Comparison of ENCODE assay signal across 14 mouse cellular contexts in genomic region chr1:75040429-75040828, GRCm38 (mm10).
DNase-seq lines count a peak whose midpoint lies in the region; ATAC-seq and TF ChIP-seq lines count a peak whose summit lies in the region.
"Had no signal": no experiment of that assay in that cellular context is flagged by ENCODE, and none has a peak within 500 bp of the region (broad histone marks: within the 10 kb centered on the region; RNA-seq: fewer than 3 reads in every experiment).

No protein-coding gene starts in this region.

- peak; percentile 46; the same call in 1 of the 2 replicates for ATAC-seq in lung, embryonic 15.5 days (ENCODE audit: borderline replicate concordance, extremely low read depth, low FRiP score, low TSS enrichment)
- no peak for ATAC-seq in embryonic facial prominence, embryonic 11.5 days (replicated peaks; ENCODE audit: insufficient number of reproducible peaks, low FRiP score, low TSS enrichment, low read depth)
- no peak for ATAC-seq in kidney, embryonic 15.5 days (replicated peaks; ENCODE audit: low FRiP score)
- ATAC-seq: liver, embryonic 12.5 days; midbrain, embryonic 15.5 days had no signal

- WGBS in lung, embryonic 15.5 days, result 28% methylated on average over 7 of the region's 7 CpGs
- 27% methylated on average over 7 of the region's 7 CpGs for WGBS in embryonic facial prominence, embryonic 11.5 days
- WGBS in kidney, embryonic 15.5 days, result 36% methylated on average over 7 of the region's 7 CpGs

- TF ChIP-seq POLR2A in myocyte (IDR thresholded peaks at IDR 0.05; ENCODE audit: insufficient read length, low read depth), result no peak

- no peak overlapping the region for H3K9ac ChIP-seq in lung, embryonic 15.5 days
- no peak overlapping the region for H3K9ac ChIP-seq in embryonic facial prominence, embryonic 11.5 days (replicated peaks; ENCODE audit: low read length)
- no peak overlapping the region for H3K9ac ChIP-seq in kidney, embryonic 15.5 days
- H3K9ac ChIP-seq: liver, embryonic 12.5 days; midbrain, embryonic 15.5 days had no signal

- no peaks in the 10 kb centered on the region for H3K9me3 ChIP-seq in lung, embryonic 15.5 days
- H3K9me3 ChIP-seq in embryonic facial prominence, embryonic 11.5 days (replicated peaks; ENCODE audit: control insufficient read depth, low read length), result no peaks in the 10 kb centered on the region
- H3K9me3 ChIP-seq in kidney, embryonic 15.5 days (replicated peaks), result no peaks in the 10 kb centered on the region
- H3K9me3 ChIP-seq: liver, embryonic 12.5 days; midbrain, embryonic 15.5 days had no signal

- H3K4me3 ChIP-seq in lung, embryonic 15.5 days, result no peak overlapping the region
- no peak overlapping the region for H3K4me3 ChIP-seq in embryonic facial prominence, embryonic 11.5 days (ENCODE audit: low read depth, low read length)
- no peak overlapping the region for H3K4me3 ChIP-seq in myocyte
- no peak overlapping the region for H3K4me3 ChIP-seq in kidney, embryonic 15.5 days (replicated peaks)
- H3K4me3 ChIP-seq: liver, embryonic 12.5 days; midbrain, embryonic 15.5 days had no signal

- no peak overlapping the region for H3K27ac ChIP-seq in lung, embryonic 15.5 days
- H3K27ac ChIP-seq in embryonic facial prominence, embryonic 11.5 days (replicated peaks; ENCODE audit: low read depth, low read length), result no peak overlapping the region
- no peak overlapping the region for H3K27ac ChIP-seq in kidney, embryonic 15.5 days
- H3K27ac ChIP-seq: liver, embryonic 12.5 days; midbrain, embryonic 15.5 days had no signal

- no peaks in the 10 kb centered on the region for H3K36me3 ChIP-seq in lung, embryonic 15.5 days
- no peaks in the 10 kb centered on the region for H3K36me3 ChIP-seq in embryonic facial prominence, embryonic 11.5 days (replicated peaks; ENCODE audit: control insufficient read depth, insufficient read depth, low read depth, low read length)
- no peaks in the 10 kb centered on the region for H3K36me3 ChIP-seq in myocyte (ENCODE audit: control insufficient read depth, insufficient read depth)
- H3K36me3 ChIP-seq in kidney, embryonic 15.5 days, result no peaks in the 10 kb centered on the region
- H3K36me3 ChIP-seq: liver, embryonic 12.5 days; midbrain, embryonic 15.5 days had no signal

- H3K79me2 ChIP-seq in myocyte (ENCODE audit: control insufficient read depth, insufficient read depth), result no peaks in the 10 kb centered on the region

- H3ac ChIP-seq in myocyte (ENCODE audit: control insufficient read depth, insufficient read length), result no peak overlapping the region

- DNase-seq in lung, adult 18-20 months, result no peak
- DNase-seq in MN1 (ENCODE audit: low spot score), result peak; percentile 79
- peak; percentile 70 for DNase-seq in embryonic facial prominence, embryonic 11.5 days (ENCODE audit: low spot score)
- DNase-seq in kidney, postnatal 25 days, result no peak
- DNase-seq in kidney, postnatal 36 days, result no peak
- DNase-seq: adrenal gland, postnatal 10 days; gastrocnemius, postnatal 14 days; heart, postnatal 10 days; kidney, adult 8-10 months had no signal

- peaks cover 5% of the 10 kb centered on the region; the same call in 1 of the 2 replicates for H3K4me1 ChIP-seq in lung, embryonic 15.5 days
- H3K4me1 ChIP-seq in embryonic facial prominence, embryonic 11.5 days (ENCODE audit: control insufficient read depth, insufficient read depth, low read length), result no peaks in the 10 kb centered on the region
- no peaks in the 10 kb centered on the region for H3K4me1 ChIP-seq in kidney, embryonic 15.5 days
- H3K4me1 ChIP-seq: liver, embryonic 12.5 days; midbrain, embryonic 15.5 days had no signal

- H3K4me2 ChIP-seq in lung, embryonic 15.5 days, result no peak overlapping the region
- no peak overlapping the region for H3K4me2 ChIP-seq in embryonic facial prominence, embryonic 11.5 days (ENCODE audit: low read depth, low read length)
- peak overlapping the region; percentile 39 for H3K4me2 ChIP-seq in myocyte (ENCODE audit: low read depth)
- no peak overlapping the region for H3K4me2 ChIP-seq in kidney, embryonic 15.5 days
- H3K4me2 ChIP-seq: liver, embryonic 12.5 days; midbrain, embryonic 15.5 days had no signal

- no peaks in the 10 kb centered on the region for H3K27me3 ChIP-seq in lung, embryonic 15.5 days
- H3K27me3 ChIP-seq in embryonic facial prominence, embryonic 11.5 days (ENCODE audit: control insufficient read depth, insufficient read depth, low read length), result no peaks in the 10 kb centered on the region
- no peaks in the 10 kb centered on the region for H3K27me3 ChIP-seq in myocyte (ENCODE audit: control insufficient read depth, insufficient read depth, insufficient read length)
- H3K27me3 ChIP-seq in kidney, embryonic 15.5 days, result 0 out of 2 replicates have a peak, but pooled peaks cover 3% of the 10 kb centered on the region
- H3K27me3 ChIP-seq: liver, embryonic 12.5 days; midbrain, embryonic 15.5 days had no signal

TF ChIP-seq in myocyte, 11 proteins besides CTCF, POLR2A, EP300 and RAD21:
- TF ChIP-seq TCF12 (IDR thresholded peaks at IDR 0.05; ENCODE audit: insufficient read depth, poor library complexity, severe bottlenecking) (no peak), MAX (IDR thresholded peaks at IDR 0.05; ENCODE audit: low read depth) (no peak), USF1 (IDR thresholded peaks at IDR 0.05; ENCODE audit: low read depth) (no peak), MYOG (IDR thresholded peaks at IDR 0.05; ENCODE audit: control insufficient read depth in 1 of 3, insufficient read depth in 1 of 3, insufficient read length in 2 of 3, low read depth in 2 of 3) (peak in 1 of 3 experiments; percentile 78), E2F4 (IDR thresholded peaks at IDR 0.05; ENCODE audit: insufficient read depth) (no peak), MYOD1 (IDR thresholded peaks at IDR 0.05; ENCODE audit: control insufficient read depth in 1 of 3, insufficient read length in 2 of 3, low read depth in 2 of 3) (peak in 2 of 3 experiments; percentile 53 to 68), CEBPB (IDR thresholded peaks at IDR 0.05; ENCODE audit: insufficient read depth, poor library complexity, severe bottlenecking) (no peak), POLR2AphosphoS2 (IDR thresholded peaks at IDR 0.05; ENCODE audit: insufficient read length, low read depth) (no peak), SRF (IDR thresholded peaks at IDR 0.05; ENCODE audit: control insufficient read depth, insufficient read length, low read depth) (no peak), REST (IDR thresholded peaks at IDR 0.05; ENCODE audit: insufficient read depth, insufficient read length) (no peak), TCF3 (IDR thresholded peaks at IDR 0.05; ENCODE audit: insufficient read length, low read depth) (peak; percentile 48)
TF ChIP-seq in myocyte: peak in this region for 3.

Comparison
In these comparisons a context has a peak if more than half of its experiments do, and no peak if none do; other contexts are left out.
1. DNase-seq: peak in MN1 (single experiment) and embryonic facial prominence, embryonic 11.5 days (single experiment); none in lung, adult 18-20 months (0 of 2), kidney, postnatal 25 days (0 of 2) and kidney, postnatal 36 days (0 of 2).